In the genomic region with DNA sequence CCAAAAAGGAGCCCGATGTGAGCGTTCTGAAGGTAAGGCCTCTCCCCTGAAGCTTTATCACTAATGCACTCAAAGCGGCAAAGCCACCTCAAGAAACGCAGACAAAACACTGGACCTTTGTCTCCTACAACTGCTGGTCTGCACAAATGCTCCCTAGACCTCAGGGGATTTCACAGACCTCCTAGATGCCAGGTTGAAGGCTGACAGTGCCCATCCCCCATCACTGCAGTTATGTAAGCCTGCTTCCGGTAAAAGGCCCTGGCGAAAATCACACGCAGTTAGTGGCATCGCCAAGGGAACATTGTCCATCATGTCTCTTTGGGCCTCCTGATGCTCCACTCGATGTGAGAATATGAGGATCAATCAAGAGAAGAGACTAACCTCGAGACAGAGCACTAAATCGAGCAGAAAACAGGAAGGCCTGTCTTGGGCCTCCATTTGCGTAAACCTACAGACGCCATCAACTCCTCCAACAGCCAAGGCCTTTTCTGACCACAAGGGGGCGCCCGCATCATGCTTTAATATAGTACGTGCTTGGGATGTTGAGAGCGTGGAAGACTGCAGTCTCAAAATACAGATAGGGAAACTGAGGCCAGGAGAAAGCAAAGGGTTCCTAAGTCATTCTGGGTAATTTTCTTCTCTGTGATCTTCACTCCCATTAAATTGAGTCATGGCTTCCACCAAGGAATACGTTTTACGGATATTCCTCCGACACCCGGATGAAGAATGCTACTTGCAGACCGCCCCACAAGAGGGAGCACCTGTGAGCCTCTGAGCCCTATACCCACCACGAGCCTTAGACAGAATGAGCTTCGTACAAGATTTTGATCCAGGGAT, we compare ENCODE assay signal across 8 mouse cellular contexts.
DNase-seq lines count a peak whose midpoint lies in the region.

No protein-coding gene starts in this region.

- DNase-seq in adrenal gland, adult (ENCODE audit: inconsistent age in 2 of 2, low spot score in 1 of 2) = peak; percentile 90 to 98
- peak; percentile 85 for DNase-seq in embryo, embryonic 10 days (ENCODE audit: low spot score)
- DNase-seq in gastrocnemius, postnatal 14 days = peak; percentile 79
- DNase-seq in induced T-regulatory cell, adult 2 months (ENCODE audit: low read depth) = peak; percentile 87
- peak; percentile 83 to 96 for DNase-seq in left cerebral cortex, adult 8-10 months (ENCODE audit: low spot score in 2 of 2)
- peak; percentile 95 to 97 for DNase-seq in right cerebral cortex, adult 2 months (ENCODE audit: low spot score in 2 of 2)
- peak; percentile 79 for DNase-seq in urinary bladder, postnatal 10 days (ENCODE audit: low spot score)

- intact Hi-C loops in gastrocnemius, postnatal 14 days (cut with DNase I; ENCODE audit: low total_unique reads) = loop anchor here (2.0 to 5.0 kb wide), 2 partner anchors 146 to 250 kb away; no protein-coding TSS in a partner anchor

- peak overlapping the region; percentile 85 for H3K4me3 ChIP-seq in megakaryocyte, embryonic 14.5 days (replicated peaks)

- H3K27me3 ChIP-seq in megakaryocyte, embryonic 14.5 days (replicated peaks) = peaks cover 25% of the 10 kb centered on the region

- H3K36me3 ChIP-seq in megakaryocyte, embryonic 14.5 days (replicated peaks; ENCODE audit: low read length) = no peaks in the 10 kb centered on the region

- no peaks in the 10 kb centered on the region for H3K9me3 ChIP-seq in megakaryocyte, embryonic 14.5 days

- H3K4me1 ChIP-seq in megakaryocyte, embryonic 14.5 days = peaks cover 11% of the 10 kb centered on the region

Comparison
In these comparisons a context has a peak if more than half of its experiments do, and no peak if none do; other contexts are left out.
1. Peak in every context shown above with its lines: DNase-seq and H3K4me3 ChIP-seq.